Mouse (Mus musculus): ENCODE measurements around the gene Pzp. TPM values are rescaled to one million over a fixed set of nuclear protein-coding genes. Genes with fewer than 3 reads are reported as not detected.

Pzp gene
- polyA plus RNA-seq, 1 experiment from 2014 or later, result not detected

- no peaks in the 10 kb centered on the region for H3K9me3 ChIP-seq (ENCODE audit: control insufficient read depth, low read length)
- no peak overlapping the region for H3K27ac ChIP-seq (ENCODE audit: low read length)
- H3K9ac ChIP-seq (replicated peaks; ENCODE audit: low read depth, low read length), result no peak overlapping the region
- H3K4me3 ChIP-seq (replicated peaks; ENCODE audit: low read length), result no peak overlapping the region
- H3K36me3 ChIP-seq (ENCODE audit: control insufficient read depth, insufficient read depth), result no peaks in the 10 kb centered on the region
- 91% methylated on average over 9 of the region's 9 CpGs for WGBS
- no peak for ATAC-seq
- no peaks in the 10 kb centered on the region for H3K4me1 ChIP-seq (replicated peaks; ENCODE audit: control insufficient read depth, insufficient read depth, low read length)
- no peaks in the 10 kb centered on the region for H3K27me3 ChIP-seq (replicated peaks; ENCODE audit: control insufficient read depth, insufficient read depth, low read length)
- no peak overlapping the region for H3K4me2 ChIP-seq (ENCODE audit: low read length)
These were observed 6.2 kb upstream of the Pzp start for GRCm38 (mm10) chr6:128532701-128533100.

GRCm38 (mm10) chr6:128528491-128528890, 2.0 kb upstream of the Pzp start:
- no peak overlapping the region for H3K27ac ChIP-seq (ENCODE audit: low read length)
- WGBS, result 81% methylated on average over 4 of the region's 4 CpGs
- no peak overlapping the region for H3K4me3 ChIP-seq (replicated peaks; ENCODE audit: low read length)
- no peak for ATAC-seq
- no peaks in the 10 kb centered on the region for H3K27me3 ChIP-seq (replicated peaks; ENCODE audit: control insufficient read depth, insufficient read depth, low read length)
- H3K9ac ChIP-seq (replicated peaks; ENCODE audit: low read depth, low read length), result no peak overlapping the region
- H3K36me3 ChIP-seq (ENCODE audit: control insufficient read depth, insufficient read depth), result no peaks in the 10 kb centered on the region
- H3K4me1 ChIP-seq (replicated peaks; ENCODE audit: control insufficient read depth, insufficient read depth, low read length), result no peaks in the 10 kb centered on the region
- no peaks in the 10 kb centered on the region for H3K9me3 ChIP-seq (ENCODE audit: control insufficient read depth, low read length)
- H3K4me2 ChIP-seq (ENCODE audit: low read length), result no peak overlapping the region

GRCm38 (mm10) chr6:128527110-128527509, 590 bp upstream of the Pzp start:
- Histone ChIP-seq H3K27me3 (replicated peaks; ENCODE audit: control insufficient read depth, insufficient read depth, low read length) (no peaks in the 10 kb centered on the region), H3K9ac (replicated peaks; ENCODE audit: low read depth, low read length) (no peak overlapping the region), H3K4me3 (replicated peaks; ENCODE audit: low read length) (no peak overlapping the region), H3K9me3 (ENCODE audit: control insufficient read depth, low read length) (no peaks in the 10 kb centered on the region), H3K36me3 (ENCODE audit: control insufficient read depth, insufficient read depth) (no peaks in the 10 kb centered on the region), H3K4me1 (replicated peaks; ENCODE audit: control insufficient read depth, insufficient read depth, low read length) (no peaks in the 10 kb centered on the region), H3K4me2 (ENCODE audit: low read length) (no peak overlapping the region), H3K27ac (ENCODE audit: low read length) (no peak overlapping the region)
- 79% methylated on average over 1 of the region's 1 CpGs for WGBS
- ATAC-seq, result no peak

GRCm38 (mm10) chr6:128525801-128526200, 719 bp downstream of the Pzp start:
- 96% methylated on average over 4 of the region's 4 CpGs for WGBS
- Histone ChIP-seq H3K27ac (ENCODE audit: low read length) (no peak overlapping the region), H3K9ac (replicated peaks; ENCODE audit: low read depth, low read length) (no peak overlapping the region), H3K4me2 (ENCODE audit: low read length) (no peak overlapping the region), H3K9me3 (ENCODE audit: control insufficient read depth, low read length) (no peaks in the 10 kb centered on the region), H3K4me1 (replicated peaks; ENCODE audit: control insufficient read depth, insufficient read depth, low read length) (no peaks in the 10 kb centered on the region), H3K4me3 (replicated peaks; ENCODE audit: low read length) (no peak overlapping the region), H3K36me3 (ENCODE audit: control insufficient read depth, insufficient read depth) (no peaks in the 10 kb centered on the region), H3K27me3 (replicated peaks; ENCODE audit: control insufficient read depth, insufficient read depth, low read length) (no peaks in the 10 kb centered on the region)
- no peak for ATAC-seq

GRCm38 (mm10) chr6:128523360-128523759, 3.2 kb downstream of the Pzp start:
- H3K27ac ChIP-seq (ENCODE audit: low read length), result no peak overlapping the region
- no peak overlapping the region for H3K4me2 ChIP-seq (ENCODE audit: low read length)
- no peaks in the 10 kb centered on the region for H3K27me3 ChIP-seq (replicated peaks; ENCODE audit: control insufficient read depth, insufficient read depth, low read length)
- H3K9me3 ChIP-seq (ENCODE audit: control insufficient read depth, low read length), result no peaks in the 10 kb centered on the region
- ATAC-seq, result no peak
- no peak overlapping the region for H3K9ac ChIP-seq (replicated peaks; ENCODE audit: low read depth, low read length)
- H3K4me1 ChIP-seq (replicated peaks; ENCODE audit: control insufficient read depth, insufficient read depth, low read length), result no peaks in the 10 kb centered on the region
- WGBS, result 96% methylated on average over 3 of the region's 3 CpGs
- no peaks in the 10 kb centered on the region for H3K36me3 ChIP-seq (ENCODE audit: control insufficient read depth, insufficient read depth)
- no peak overlapping the region for H3K4me3 ChIP-seq (replicated peaks; ENCODE audit: low read length)

GRCm38 (mm10) chr6:128519159-128519558, 7.4 kb downstream of the Pzp start:
- Histone ChIP-seq H3K4me2 (ENCODE audit: low read length) (no peak overlapping the region), H3K9ac (replicated peaks; ENCODE audit: low read depth, low read length) (no peak overlapping the region), H3K27ac (ENCODE audit: low read length) (no peak overlapping the region), H3K27me3 (replicated peaks; ENCODE audit: control insufficient read depth, insufficient read depth, low read length) (no peaks in the 10 kb centered on the region), H3K9me3 (ENCODE audit: control insufficient read depth, low read length) (peaks cover 3% of the 10 kb centered on the region), H3K4me1 (replicated peaks; ENCODE audit: control insufficient read depth, insufficient read depth, low read length) (no peaks in the 10 kb centered on the region), H3K4me3 (replicated peaks; ENCODE audit: low read length) (no peak overlapping the region), H3K36me3 (ENCODE audit: control insufficient read depth, insufficient read depth) (no peaks in the 10 kb centered on the region)
- ATAC-seq, result no peak
- 90% methylated on average over 7 of the region's 7 CpGs for WGBS

GRCm38 (mm10) chr6:128505676-128506236, 20.8 kb downstream of the Pzp start:
- ATAC-seq, result peak; percentile 49
- Histone ChIP-seq H3K27ac (ENCODE audit: low read length) (no peak overlapping the region), H3K4me1 (replicated peaks; ENCODE audit: control insufficient read depth, insufficient read depth, low read length) (0 out of 2 replicates have a peak, but pooled peaks cover 2% of the 10 kb centered on the region), H3K27me3 (replicated peaks; ENCODE audit: control insufficient read depth, insufficient read depth, low read length) (no peaks in the 10 kb centered on the region), H3K9me3 (ENCODE audit: control insufficient read depth, low read length) (no peaks in the 10 kb centered on the region), H3K36me3 (ENCODE audit: control insufficient read depth, insufficient read depth) (no peaks in the 10 kb centered on the region), H3K9ac (replicated peaks; ENCODE audit: low read depth, low read length) (no peak overlapping the region), H3K4me2 (ENCODE audit: low read length) (no peak overlapping the region), H3K4me3 (replicated peaks; ENCODE audit: low read length) (no peak overlapping the region)
- WGBS, result 81% methylated on average over 2 of the region's 2 CpGs

GRCm38 (mm10) chr6:128504743-128505142, 21.8 kb downstream of the Pzp start:
- no peak; the same call in 1 of the 2 replicates for ATAC-seq
- 59% methylated on average over 5 of the region's 5 CpGs for WGBS
- H3K4me3 ChIP-seq (replicated peaks; ENCODE audit: low read length), result no peak overlapping the region

GRCm38 (mm10) chr6:128495346-128495745, 31.2 kb downstream of the Pzp start:
- no peak overlapping the region for H3K9ac ChIP-seq (replicated peaks; ENCODE audit: low read depth, low read length)
- no peaks in the 10 kb centered on the region for H3K4me1 ChIP-seq (replicated peaks; ENCODE audit: control insufficient read depth, insufficient read depth, low read length)
- 78% methylated on average over 1 of the region's 1 CpGs for WGBS
- no peak overlapping the region for H3K27ac ChIP-seq (ENCODE audit: low read length)
- no peak overlapping the region for H3K4me3 ChIP-seq (replicated peaks; ENCODE audit: low read length)
- no peak for ATAC-seq
- no peaks in the 10 kb centered on the region for H3K9me3 ChIP-seq (ENCODE audit: control insufficient read depth, low read length)
- H3K4me2 ChIP-seq (ENCODE audit: low read length), result no peak overlapping the region
- no peaks in the 10 kb centered on the region for H3K27me3 ChIP-seq (replicated peaks; ENCODE audit: control insufficient read depth, insufficient read depth, low read length)
- H3K36me3 ChIP-seq (ENCODE audit: control insufficient read depth, insufficient read depth), result no peaks in the 10 kb centered on the region

More at GRCm38 (mm10) chr6:128504743-128505142, 21.8 kb downstream of the Pzp start:
- H3K9me3 ChIP-seq (ENCODE audit: control insufficient read depth, low read length), result no peaks in the 10 kb centered on the region
- H3K27ac ChIP-seq (ENCODE audit: low read length), result no peak overlapping the region
- no peaks in the 10 kb centered on the region for H3K36me3 ChIP-seq (ENCODE audit: control insufficient read depth, insufficient read depth)
- H3K9ac ChIP-seq (replicated peaks; ENCODE audit: low read depth, low read length), result no peak overlapping the region
- 0 out of 2 replicates have a peak, but pooled peaks cover 2% of the 10 kb centered on the region for H3K4me1 ChIP-seq (replicated peaks; ENCODE audit: control insufficient read depth, insufficient read depth, low read length)
- H3K27me3 ChIP-seq (replicated peaks; ENCODE audit: control insufficient read depth, insufficient read depth, low read length), result no peaks in the 10 kb centered on the region
- no peak overlapping the region for H3K4me2 ChIP-seq (ENCODE audit: low read length)
